Mouse (Mus musculus) ovary, adult 2 months (tissue): ENCODE data around the gene Gcnt4. TPM values are rescaled to one million over a fixed set of nuclear protein-coding genes. Genes with fewer than 3 reads are reported as not detected.

Source experiments
- polyA plus RNA-seq: library from polyadenylated mRNA; depleted of rRNA; stranded (reverse); fragments of >200 nt; gene quantifications from 2 replicates; pipeline ENCODE4 v1.2.3, GENCODE M21; 2012; rRNA removed

The Gcnt4 gene
- 4.3 and 4.4 TPM in 2 replicates for polyA plus RNA-seq

GRCm38 (mm10) chr13:96923999-96924961 lies at the start of gene Gcnt4:
Gcnt4 (plus strand) TSS chr13:96924689.

Other genes with a start within 250 kb of the Gcnt4 start
- not detected in 2 replicates for gene Ankrd31, start 176.4 kb upstream of the Gcnt4 start, polyA plus RNA-seq
- 0.19 and 0.20 TPM in 2 replicates for gene 1700029F12Rik, start 109.7 kb downstream of the Gcnt4 start, polyA plus RNA-seq
- 0.34 and 0.46 TPM in 2 replicates for gene Fam169a, start 142.6 kb downstream of the Gcnt4 start, polyA plus RNA-seq
- gene Gm6169, start 174.5 kb downstream of the Gcnt4 start, polyA plus RNA-seq = 2.9 and 3.4 TPM in 2 replicates
- 20.4 and 21.0 TPM in 2 replicates for gene Gfm2, start 213.2 kb downstream of the Gcnt4 start, polyA plus RNA-seq
- 17.1 and 19.4 TPM in 2 replicates for gene Nsa2, start 213.2 kb downstream of the Gcnt4 start, polyA plus RNA-seq